Mouse (Mus musculus) CD8-positive naive resting alpha-beta T cell, adult 2 months (primary cell): Measurements from ENCODE around the gene Itga10.
"Not testable (repeated sequence)": the region's sequence is repeated elsewhere in the genome, so short reads cannot be mapped to it uniquely, and the experiment has no call there.

Source experiments
- DNase-seq, 2 experiments: peaks; one replicate each; pipeline ENCODE4 v3.0.0; 2022; ENCODE audit warnings: low read depth in 2 of 2, low spot score in 2 of 2

Itga10 gene

GRCm38 (mm10) chr3:96634928-96635879 is 10.2 kb upstream of the Itga10 start, which contains the start of the genes Pex11b and Gm42957:
TSS of gene Pex11b (plus strand) at chr3:96635376.
TSS of gene Gm42957 (plus strand) at chr3:96635474.
- peak; percentile 75 to 78 for DNase-seq

GRCm38 (mm10) chr3:96635906-96636305 is 9.5 kb upstream of the Itga10 start:
- no peak for DNase-seq

GRCm38 (mm10) chr3:96636448-96636847 is 8.9 kb upstream of the Itga10 start:
- no peak for DNase-seq

GRCm38 (mm10) chr3:96639219-96639618 is 6.2 kb upstream of the Itga10 start:
- peak; percentile 71 to 85 for DNase-seq

- no peak for DNase-seq
Measured at GRCm38 (mm10) chr3:96647365-96647764, 2.0 kb downstream of the Itga10 start.

GRCm38 (mm10) chr3:96660901-96661300 is 15.5 kb downstream of the Itga10 start:
- DNase-seq, result no peak

GRCm38 (mm10) chr3:96662731-96663316 is 17.4 kb downstream of the Itga10 start:
- DNase-seq, result no peak

GRCm38 (mm10) chr3:96663432-96664239 is 18.3 kb downstream of the Itga10 start:
- DNase-seq, result peak; percentile 29 to 64

- not testable (repeated sequence) for DNase-seq
Measured at GRCm38 (mm10) chr3:96665732-96666363, 20.5 kb downstream of the Itga10 start.

- no peak for DNase-seq
Measured at GRCm38 (mm10) chr3:96666916-96667315, 21.5 kb downstream of the Itga10 start.

GRCm38 (mm10) chr3:96667316-96667715 is 21.9 kb downstream of the Itga10 start:
- peak in 1 of 2 experiments; percentile 19 for DNase-seq

- no peak for DNase-seq
Measured at GRCm38 (mm10) chr3:96668424-96669067, 23.2 kb downstream of the Itga10 start.

- DNase-seq, result peak; percentile 79 to 83
Measured at GRCm38 (mm10) chr3:96669727-96670468, 24.5 kb downstream of the Itga10 start, which contains the start of gene Ankrd35. TSS of gene Ankrd35 (plus strand) at chr3:96670131.

GRCm38 (mm10) chr3:96671519-96671918 is 26.1 kb downstream of the Itga10 start:
- DNase-seq, result no peak

- DNase-seq, result no peak
Measured at GRCm38 (mm10) chr3:96673514-96673913, 28.1 kb downstream of the Itga10 start.

GRCm38 (mm10) chr3:96674442-96674841 is 29.1 kb downstream of the Itga10 start:
- DNase-seq, result no peak

GRCm38 (mm10) chr3:96675171-96675570 is 29.8 kb downstream of the Itga10 start:
- DNase-seq, result no peak

- DNase-seq, result no peak
Measured at GRCm38 (mm10) chr3:96675690-96676089, 30.3 kb downstream of the Itga10 start.

- DNase-seq, result no peak
Measured at GRCm38 (mm10) chr3:96678456-96678855, 33.1 kb downstream of the Itga10 start.
